Mouse (Mus musculus) layer of hippocampus, adult 11-12 months (tissue): Measurements from ENCODE around the gene Lrrn2.
A peak's percentile ranks its signal among the peaks of the same experiment; 100 is the strongest.
"Not testable (repeated sequence)": the region's sequence is repeated elsewhere in the genome, so short reads cannot be mapped to it uniquely, and the experiment has no call there.

Source experiments
- DNase-seq: peaks from one replicate; pipeline ENCODE4 v3.0.0; 2022; ENCODE audit warnings: low spot score

The Lrrn2 gene

GRCm38 (mm10) chr1:132930291-132930690 is 50.2 kb downstream of the Lrrn2 start:
- no peak for DNase-seq

- no peak for DNase-seq
These were observed 52.3 kb downstream of the Lrrn2 start for GRCm38 (mm10) chr1:132932421-132932820.

GRCm38 (mm10) chr1:132934856-132935255 is 54.8 kb downstream of the Lrrn2 start:
- peak; percentile 54 for DNase-seq

- no peak for DNase-seq
These were observed 57.4 kb downstream of the Lrrn2 start for GRCm38 (mm10) chr1:132937296-132938030.

- DNase-seq: no peak
These were observed 58.9 kb downstream of the Lrrn2 start for GRCm38 (mm10) chr1:132938975-132939374.

GRCm38 (mm10) chr1:132945826-132946225 is 65.8 kb downstream of the Lrrn2 start:
- no peak for DNase-seq

- DNase-seq: no peak
These were observed 67.7 kb downstream of the Lrrn2 start for GRCm38 (mm10) chr1:132947811-132948210.

- DNase-seq: no peak
These were observed 76.7 kb downstream of the Lrrn2 start for GRCm38 (mm10) chr1:132956809-132957208.

- DNase-seq: no peak
These were observed 81.7 kb downstream of the Lrrn2 start for GRCm38 (mm10) chr1:132961751-132962150.

- DNase-seq: no peak
These were observed 84.0 kb downstream of the Lrrn2 start for GRCm38 (mm10) chr1:132964106-132964505.

GRCm38 (mm10) chr1:132964691-132965090 is 84.6 kb downstream of the Lrrn2 start:
- DNase-seq: no peak

- DNase-seq: peak; percentile 68
These were observed 88.6 kb downstream of the Lrrn2 start for GRCm38 (mm10) chr1:132968659-132969058.

GRCm38 (mm10) chr1:132977402-132977801 is 97.3 kb downstream of the Lrrn2 start:
- no peak for DNase-seq

- no peak for DNase-seq
These were observed 101.2 kb downstream of the Lrrn2 start for GRCm38 (mm10) chr1:132981232-132981631.

- peak; percentile 62 for DNase-seq
These were observed 102.7 kb downstream of the Lrrn2 start for GRCm38 (mm10) chr1:132982728-132983127.

- DNase-seq: not testable (repeated sequence)
These were observed 108.7 kb downstream of the Lrrn2 start for GRCm38 (mm10) chr1:132988556-132989459.
